Mouse (Mus musculus) heart, postnatal 0 days (tissue): ENCODE measurements around the gene Rfc4. TPM values are rescaled to one million over a fixed set of nuclear protein-coding genes. Genes with fewer than 3 reads are reported as not detected.

Experiments
- ATAC-seq: fragments of 200-750 bp; cut with Nextera tagmentation; 2 replicates; pipeline ENCODE4 v1.8.0; 2017; ENCODE audit warnings: low read depth, moderate number of reproducible peaks, moderate library complexity; ENCODE audit not compliant: insufficient read depth
- DNase-seq: peaks from one replicate; pipeline ENCODE4 v3.0.0-alpha.2; 2016; ENCODE audit warnings: low spot score
- H3K27ac ChIP-seq: fragments of 300-500 bp; sonication (generic); 2 replicates; pipeline ENCODE4 v1.5.1; 2014; ENCODE audit warnings: low read depth, mild to moderate bottlenecking
- H3K27me3 ChIP-seq: fragments of 300-500 bp; sonication (generic); 2 replicates; pipeline ENCODE4 v1.6.1; 2014; ENCODE audit warnings: low read length, mixed read lengths; ENCODE audit not compliant: control insufficient read depth, insufficient read depth
- H3K36me3 ChIP-seq: fragments of 300-500 bp; sonication (generic); replicated peaks from 2 replicates; pipeline ENCODE4 v1.6.1; 2014; ENCODE audit warnings: low read length, mixed read lengths; ENCODE audit not compliant: control insufficient read depth, insufficient read depth
- H3K4me1 ChIP-seq: fragments of 300-500 bp; sonication (generic); 2 replicates; pipeline ENCODE4 v1.6.1; 2014; ENCODE audit warnings: antibody characterized with exemption; ENCODE audit not compliant: control insufficient read depth, insufficient read depth
- H3K4me2 ChIP-seq: fragments of 300-500 bp; sonication (generic); 2 replicates; pipeline ENCODE4 v1.6.1; 2014; ENCODE audit warnings: low read depth, mild to moderate bottlenecking, low read length, moderate library complexity
- H3K4me3 ChIP-seq: fragments of 300-500 bp; sonication (generic); 2 replicates; pipeline ENCODE4 v1.5.1; 2014; ENCODE audit warnings: low read depth, low read length
- H3K9ac ChIP-seq: fragments of 300-500 bp; sonication (generic); replicated peaks from 2 replicates; pipeline ENCODE4 v1.6.1; 2014; ENCODE audit warnings: low read depth, low read length, mixed read lengths
- H3K9me3 ChIP-seq: fragments of 300-500 bp; sonication (generic); replicated peaks from 2 replicates; pipeline ENCODE4 v1.6.1; 2016; ENCODE audit warnings: low read length; ENCODE audit not compliant: control insufficient read depth
- CTCF ChIP-seq: IDR thresholded peaks from 2 replicates; pipeline ENCODE4 v1.5.1; 2016; ENCODE audit warnings: antibody characterized with exemption, control low read depth, low read depth
- EP300 ChIP-seq: IDR thresholded peaks from 2 replicates; pipeline ENCODE4 v1.6.1; 2016; ENCODE audit warnings: antibody characterized with exemption, low read depth
- whole genome bisulfite sequencing: fragments of 180-500 bp; shearing (Covaris S2); extraction: QIAGEN DNeasy Blood & Tissue Kit; methylation state at CpG from one replicate; pipeline ENCODE4 v1.1.7; 2014; 5-methylcytosine and 5-hydroxymethylcytosine counted together
- polyA plus RNA-seq: library from polyadenylated mRNA; unstranded; fragments of >200 nt; fragmentation: Nextera tagmentation; extraction: Ambion mirVana; gene quantifications from 2 replicates; pipeline ENCODE4 v1.2.1, GENCODE M21; 2015
- total RNA-seq: library from RNA; depleted of rRNA; stranded (reverse); fragments of >200 nt; gene quantifications from 2 replicates; pipeline ENCODE4 v1.2.3, GENCODE M21; 2014; ENCODE audit warnings: low replicate concordance

The Rfc4 gene
- total and polyA plus RNA-seq, 2 experiments from 2014 or later, result 16.8 to 38.1 TPM

GRCm38 (mm10) chr16:23122446-23122845, 5.1 kb downstream of the Rfc4 start:
- H3K4me2 ChIP-seq, result no peak overlapping the region
- TF ChIP-seq CTCF, result no peak
- DNase-seq, result no peak
- ATAC-seq, result no peak
- WGBS, result 96% methylated on average over 3 of the region's 3 CpGs
- peaks cover 5% of the 10 kb centered on the region; the same call in 1 of the 2 replicates for H3K4me1 ChIP-seq
- H3K9ac ChIP-seq, result no peak overlapping the region
- no peak overlapping the region for H3K4me3 ChIP-seq
- H3K36me3 ChIP-seq, result peaks cover 40% of the 10 kb centered on the region
- H3K27me3 ChIP-seq, result no peaks in the 10 kb centered on the region
- no peak overlapping the region for H3K27ac ChIP-seq
- H3K9me3 ChIP-seq, result no peaks in the 10 kb centered on the region

- ATAC-seq (no peak), DNase-seq (no peak)
- Histone ChIP-seq H3K9ac (no peak overlapping the region), H3K9me3 (no peaks in the 10 kb centered on the region), H3K4me1 (no peaks in the 10 kb centered on the region), H3K27me3 (no peaks in the 10 kb centered on the region), H3K27ac (no peak overlapping the region), H3K4me2 (no peak overlapping the region), H3K36me3 (peaks cover 61% of the 10 kb centered on the region), H3K4me3 (no peak overlapping the region)
- 45% methylated on average over 4 of the region's 4 CpGs for WGBS
- TF ChIP-seq EP300 (no peak), CTCF (no peak)
These were observed 10.4 kb downstream of the Rfc4 start for GRCm38 (mm10) chr16:23117173-23117572.

- ATAC-seq (no peak), DNase-seq (no peak)
- H3K4me2 ChIP-seq, result no peak overlapping the region
- 80% methylated on average over 3 of the region's 3 CpGs for WGBS
- H3K27ac ChIP-seq, result no peak overlapping the region
- H3K9me3 ChIP-seq, result no peaks in the 10 kb centered on the region
- no peaks in the 10 kb centered on the region for H3K27me3 ChIP-seq
- H3K4me1 ChIP-seq, result no peaks in the 10 kb centered on the region
- peaks cover 76% of the 10 kb centered on the region for H3K36me3 ChIP-seq
- TF ChIP-seq EP300, result no peak
- no peak for TF ChIP-seq CTCF
- H3K4me3 ChIP-seq, result no peak overlapping the region
- no peak overlapping the region for H3K9ac ChIP-seq
These were observed 12.1 kb downstream of the Rfc4 start for GRCm38 (mm10) chr16:23115486-23115885.

- no peak overlapping the region for H3K4me2 ChIP-seq
- no peak overlapping the region for H3K4me3 ChIP-seq
- H3K9ac ChIP-seq, result no peak overlapping the region
- TF ChIP-seq EP300, result no peak
- TF ChIP-seq CTCF, result no peak
- H3K36me3 ChIP-seq, result peaks cover 76% of the 10 kb centered on the region
- ATAC-seq, result no peak
- no peaks in the 10 kb centered on the region for H3K9me3 ChIP-seq
- H3K27me3 ChIP-seq, result no peaks in the 10 kb centered on the region
- H3K27ac ChIP-seq, result no peak overlapping the region
- H3K4me1 ChIP-seq, result peaks cover 4% of the 10 kb centered on the region
- DNase-seq, result no peak
- WGBS, result 62% methylated on average over 5 of the region's 5 CpGs
These were observed 13.0 kb downstream of the Rfc4 start for GRCm38 (mm10) chr16:23114339-23115171.

GRCm38 (mm10) chr16:23113903-23114302, 13.6 kb downstream of the Rfc4 start:
- no peak overlapping the region for H3K9ac ChIP-seq
- ATAC-seq, result no peak
- H3K27ac ChIP-seq, result no peak overlapping the region
- H3K4me1 ChIP-seq, result peaks cover 11% of the 10 kb centered on the region
- no peak overlapping the region for H3K4me3 ChIP-seq
- H3K27me3 ChIP-seq, result no peaks in the 10 kb centered on the region
- no peak for DNase-seq
- H3K9me3 ChIP-seq, result no peaks in the 10 kb centered on the region
- TF ChIP-seq EP300, result no peak
- H3K36me3 ChIP-seq, result peaks cover 76% of the 10 kb centered on the region
- no peak overlapping the region for H3K4me2 ChIP-seq
